Mouse (Mus musculus) liver, embryonic 12.5 days (tissue): ENCODE measurements around the gene Eif1ad. TPM values are rescaled to one million over a fixed set of nuclear protein-coding genes. Genes with fewer than 3 reads are reported as not detected.
A peak's percentile ranks its signal among the peaks of the same experiment; 100 is the strongest.
"Not testable (repeated sequence)": the region's sequence is repeated elsewhere in the genome, so short reads cannot be mapped to it uniquely, and the experiment has no call there.

Experiments
- ATAC-seq: fragments of 200-750 bp; cut with Nextera tagmentation; 2 replicates; pipeline ENCODE4 v1.8.0; 2017; ENCODE audit warnings: moderate number of reproducible peaks, mild to moderate bottlenecking, moderate library complexity
- H3K27ac ChIP-seq: fragments of 300-500 bp; sonication (generic); 2 replicates; pipeline ENCODE4 v1.5.1; 2016; ENCODE audit warnings: mild to moderate bottlenecking
- H3K27me3 ChIP-seq: fragments of 300-500 bp; sonication (generic); replicated peaks from 2 replicates; pipeline ENCODE4 v1.6.1; 2016; ENCODE audit warnings: mild to moderate bottlenecking, moderate library complexity
- H3K36me3 ChIP-seq: fragments of 300-500 bp; sonication (generic); 2 replicates; pipeline ENCODE4 v1.6.1; 2016; ENCODE audit warnings: mild to moderate bottlenecking, moderate library complexity
- H3K4me1 ChIP-seq: fragments of 300-500 bp; sonication (generic); 2 replicates; pipeline ENCODE4 v1.6.1; 2016
- H3K4me2 ChIP-seq: fragments of 300-500 bp; sonication (generic); 2 replicates; pipeline ENCODE4 v1.6.1; 2016; ENCODE audit warnings: mild to moderate bottlenecking, moderate library complexity
- H3K4me3 ChIP-seq: fragments of 300-500 bp; sonication (generic); 2 replicates; pipeline ENCODE4 v1.5.1; 2016; ENCODE audit warnings: mild to moderate bottlenecking, moderate library complexity
- H3K9ac ChIP-seq: fragments of 300-500 bp; sonication (generic); 2 replicates; pipeline ENCODE4 v1.6.1; 2016; ENCODE audit warnings: mild to moderate bottlenecking, moderate library complexity
- H3K9me3 ChIP-seq: fragments of 300-500 bp; sonication (generic); replicated peaks from 2 replicates; pipeline ENCODE4 v1.6.1; 2016; ENCODE audit warnings: mild to moderate bottlenecking, moderate library complexity
- WGBS: fragments of 180-500 bp; shearing (Covaris S2); methylation state at CpG from one replicate; pipeline ENCODE4 v1.1.7; 2016; ENCODE audit not compliant: insufficient replicate concordance; 5-methylcytosine and 5-hydroxymethylcytosine counted together
- polyA plus RNA-seq: library from polyadenylated mRNA; unstranded; fragments of >200 nt; fragmentation: Nextera tagmentation; extraction: Ambion mirVana; gene quantifications from 2 replicates; pipeline ENCODE4 v1.2.1, GENCODE M21; 2016

Eif1ad gene
- polyA plus RNA-seq = 50.3 and 54.0 TPM in 2 replicates

- H3K4me2 ChIP-seq = peak within 1 kb of the TSS; percentile 96
- no peaks in the 10 kb centered on the region for H3K27me3 ChIP-seq
- peak within 1 kb of the TSS; percentile 92 for H3K27ac ChIP-seq
- H3K36me3 ChIP-seq = peaks cover 58% of the 10 kb centered on the region
- peak within 1 kb of the TSS; percentile 91 for H3K9ac ChIP-seq
- under 1% methylated on average over 77 of the region's 92 CpGs for WGBS
- peak; percentile 93 for ATAC-seq
- H3K9me3 ChIP-seq = no peaks in the 10 kb centered on the region
- H3K4me1 ChIP-seq = peaks cover 48% of the 10 kb centered on the region
- peak within 1 kb of the TSS; percentile 79 for H3K4me3 ChIP-seq
Measured at GRCm38 (mm10) chr19:5366175-5367052, at the start of gene Eif1ad. Eif1ad (plus strand) TSS chr19:5366741.

GRCm38 (mm10) chr19:5323801-5324200 is 42.7 kb upstream of the Eif1ad start:
- H3K9ac ChIP-seq = no peak overlapping the region
- no peaks in the 10 kb centered on the region for H3K36me3 ChIP-seq
- no peak overlapping the region for H3K4me2 ChIP-seq
- ATAC-seq = no peak
- no peak overlapping the region for H3K4me3 ChIP-seq
- H3K27me3 ChIP-seq = peaks cover 4% of the 10 kb centered on the region; the same call in 1 of the 2 replicates
- H3K9me3 ChIP-seq = no peaks in the 10 kb centered on the region
- H3K27ac ChIP-seq = no peak overlapping the region
- H3K4me1 ChIP-seq = no peaks in the 10 kb centered on the region
- 46% methylated on average over 17 of the region's 17 CpGs for WGBS

- Histone ChIP-seq H3K4me2 (no peak overlapping the region), H3K9me3 (no peaks in the 10 kb centered on the region), H3K27ac (no peak overlapping the region), H3K4me3 (no peak overlapping the region), H3K4me1 (no peaks in the 10 kb centered on the region), H3K27me3 (peaks cover 4% of the 10 kb centered on the region; the same call in 1 of the 2 replicates), H3K36me3 (no peaks in the 10 kb centered on the region), H3K9ac (no peak overlapping the region)
- no peak for ATAC-seq
- 60% methylated on average over 19 of the region's 19 CpGs for WGBS
Measured at GRCm38 (mm10) chr19:5327970-5328369, 38.6 kb upstream of the Eif1ad start.

GRCm38 (mm10) chr19:5334741-5335140 is 31.8 kb upstream of the Eif1ad start:
- H3K27ac ChIP-seq = no peak overlapping the region
- H3K27me3 ChIP-seq = no peaks in the 10 kb centered on the region
- no peaks in the 10 kb centered on the region for H3K36me3 ChIP-seq
- no peak overlapping the region for H3K9ac ChIP-seq
- 60% methylated on average over 5 of the region's 5 CpGs for WGBS
- H3K4me2 ChIP-seq = no peak overlapping the region
- H3K9me3 ChIP-seq = no peaks in the 10 kb centered on the region
- no peaks in the 10 kb centered on the region for H3K4me1 ChIP-seq
- H3K4me3 ChIP-seq = no peak overlapping the region
- ATAC-seq = no peak

GRCm38 (mm10) chr19:5335441-5335840 is 31.1 kb upstream of the Eif1ad start, which contains the start of gene Catsper1:
Catsper1 (plus strand) TSS chr19:5335741.
- no peak within 1 kb of the TSS for H3K9ac ChIP-seq
- H3K27me3 ChIP-seq = no peaks in the 10 kb centered on the region
- H3K36me3 ChIP-seq = no peaks in the 10 kb centered on the region
- H3K27ac ChIP-seq = no peak within 1 kb of the TSS
- no peak within 1 kb of the TSS for H3K4me2 ChIP-seq
- ATAC-seq = no peak
- H3K9me3 ChIP-seq = no peaks in the 10 kb centered on the region
- H3K4me3 ChIP-seq = no peak within 1 kb of the TSS
- H3K4me1 ChIP-seq = no peaks in the 10 kb centered on the region
- WGBS = 71% methylated on average over 6 of the region's 6 CpGs

GRCm38 (mm10) chr19:5337975-5338374 is 28.6 kb upstream of the Eif1ad start:
- no peaks in the 10 kb centered on the region for H3K9me3 ChIP-seq
- no peaks in the 10 kb centered on the region for H3K36me3 ChIP-seq
- no peak overlapping the region for H3K27ac ChIP-seq
- 8% methylated on average over 5 of the region's 5 CpGs for WGBS
- H3K4me3 ChIP-seq = no peak overlapping the region
- no peak for ATAC-seq
- 0 out of 2 replicates have a peak, but pooled peaks cover 4% of the 10 kb centered on the region for H3K27me3 ChIP-seq
- H3K4me1 ChIP-seq = no peaks in the 10 kb centered on the region
- H3K4me2 ChIP-seq = no peak overlapping the region
- H3K9ac ChIP-seq = no peak overlapping the region

GRCm38 (mm10) chr19:5341360-5341759 is 25.2 kb upstream of the Eif1ad start:
- Histone ChIP-seq H3K4me1 (no peaks in the 10 kb centered on the region), H3K27me3 (0 out of 2 replicates have a peak, but pooled peaks cover 7% of the 10 kb centered on the region), H3K9ac (no peak overlapping the region), H3K36me3 (no peaks in the 10 kb centered on the region), H3K27ac (no peak overlapping the region), H3K4me3 (no peak overlapping the region), H3K4me2 (no peak overlapping the region), H3K9me3 (no peaks in the 10 kb centered on the region)
- WGBS = 72% methylated on average over 7 of the region's 7 CpGs
- no peak for ATAC-seq

- H3K4me3 ChIP-seq = no peak overlapping the region
- H3K4me2 ChIP-seq = no peak overlapping the region
- H3K27me3 ChIP-seq = peaks cover 16% of the 10 kb centered on the region
- H3K9ac ChIP-seq = no peak overlapping the region
- 66% methylated on average over 6 of the region's 6 CpGs for WGBS
- H3K4me1 ChIP-seq = peaks cover 10% of the 10 kb centered on the region
- no peaks in the 10 kb centered on the region for H3K36me3 ChIP-seq
- no peaks in the 10 kb centered on the region for H3K9me3 ChIP-seq
- H3K27ac ChIP-seq = no peak overlapping the region
- ATAC-seq = no peak
Measured at GRCm38 (mm10) chr19:5345297-5346131, 21.0 kb upstream of the Eif1ad start.

- Histone ChIP-seq H3K9ac (no peak overlapping the region), H3K27ac (no peak overlapping the region), H3K4me1 (peaks cover 10% of the 10 kb centered on the region), H3K4me3 (no peak overlapping the region), H3K4me2 (no peak overlapping the region), H3K9me3 (no peaks in the 10 kb centered on the region), H3K27me3 (peaks cover 12% of the 10 kb centered on the region), H3K36me3 (no peaks in the 10 kb centered on the region)
- ATAC-seq = no peak
- 68% methylated on average over 6 of the region's 6 CpGs for WGBS
Measured at GRCm38 (mm10) chr19:5348064-5348463, 18.5 kb upstream of the Eif1ad start.

GRCm38 (mm10) chr19:5348526-5349501 is 17.7 kb upstream of the Eif1ad start:
- Histone ChIP-seq H3K4me2 (peak overlapping the region; percentile 81), H3K36me3 (no peaks in the 10 kb centered on the region), H3K27me3 (peaks cover 12% of the 10 kb centered on the region), H3K27ac (no peak overlapping the region), H3K4me3 (peak overlapping the region; percentile 54), H3K4me1 (peaks cover 10% of the 10 kb centered on the region), H3K9ac (peak overlapping the region; percentile 62), H3K9me3 (no peaks in the 10 kb centered on the region)
- WGBS = 5% methylated on average over 34 of the region's 34 CpGs
- no peak for ATAC-seq

- peak within 1 kb of the TSS; percentile 81 for H3K4me2 ChIP-seq
- not testable (repeated sequence) for H3K27ac ChIP-seq, H3K9me3 ChIP-seq, H3K36me3 ChIP-seq, ATAC-seq
- H3K27me3 ChIP-seq = peaks cover 12% of the 10 kb centered on the region
- H3K9ac ChIP-seq = peak within 1 kb of the TSS; percentile 62
- 64% methylated on average over 6 of the region's 6 CpGs for WGBS
- H3K4me1 ChIP-seq = peaks cover 10% of the 10 kb centered on the region
- H3K4me3 ChIP-seq = peak within 1 kb of the TSS; percentile 54
Measured at GRCm38 (mm10) chr19:5349502-5349873, 17.1 kb upstream of the Eif1ad start, which contains the start of gene Cst6. Cst6 (minus strand) TSS chr19:5349574.
